Mouse (Mus musculus): Measurements from ENCODE around the gene Gm21987. TPM values are rescaled to one million over a fixed set of nuclear protein-coding genes. Genes with fewer than 3 reads are reported as not detected.

The Gm21987 gene
- 2.8 TPM in 1 of 2 replicates, not detected in the other for polyA plus RNA-seq (2012; rRNA removed)

GRCm38 (mm10) chr16:38346529-38347325, at the start of gene Gm21987, which contains the start of gene Cox17:
TSS of gene Gm21987 (plus strand) at chr16:38347040.
TSS of gene Cox17 (plus strand) at chr16:38346991.

GRCm38 (mm10) chr16:38341396-38342324, 5.2 kb upstream of the Gm21987 start, which contains the start of gene Maats1:
TSS of gene Maats1 (minus strand) at chr16:38342143.

GRCm38 (mm10) chr16:38361933-38362332, 15.1 kb downstream of the Gm21987 start, which contains the start of gene Popdc2:
TSS of gene Popdc2 (plus strand) at chr16:38362209.

Other genes with a start within 250 kb of the Gm21987 start
- gene Nr1i2, start 52.2 kb upstream of the Gm21987 start, polyA plus RNA-seq (2012; rRNA removed) = 36.9 and 38.3 TPM in 2 replicates
- 0.14 TPM in 1 of 2 replicates, not detected in the other for gene Maats1, start 4.9 kb upstream of the Gm21987 start, polyA plus RNA-seq (2012; rRNA removed)
- gene Cox17, start within 50 bp of the Gm21987 start, polyA plus RNA-seq (2012; rRNA removed) = 69.0 and 78.8 TPM in 2 replicates
- gene Popdc2, start 15.2 kb downstream of the Gm21987 start, polyA plus RNA-seq (2012; rRNA removed) = 24.8 and 31.2 TPM in 2 replicates
- 1.6 and 2.0 TPM in 2 replicates for gene Pla1a, start 86.1 kb downstream of the Gm21987 start, polyA plus RNA-seq (2012; rRNA removed)
- gene Adprh, start 105.7 kb downstream of the Gm21987 start, polyA plus RNA-seq (2012; rRNA removed) = 32.6 and 40.6 TPM in 2 replicates
- 0.16 and 0.19 TPM in 2 replicates for gene Cd80, start 108.5 kb downstream of the Gm21987 start, polyA plus RNA-seq (2012; rRNA removed)
- 19.5 and 35.3 TPM in 2 replicates for gene Timmdc1, start 175.6 kb downstream of the Gm21987 start, polyA plus RNA-seq (2012; rRNA removed)
- 8.8 and 9.5 TPM in 2 replicates for gene Poglut1, start 203.2 kb downstream of the Gm21987 start, polyA plus RNA-seq (2012; rRNA removed)
- gene Tmem39a, start 211.7 kb downstream of the Gm21987 start, polyA plus RNA-seq (2012; rRNA removed) = 51.5 and 60.9 TPM in 2 replicates